Mouse (Mus musculus) cerebellum, postnatal 4 days (tissue): ENCODE data around the gene Atp2b4.
A peak's percentile ranks its signal among the peaks of the same experiment; 100 is the strongest.
"Not testable (repeated sequence)": the region's sequence is repeated elsewhere in the genome, so short reads cannot be mapped to it uniquely, and the experiment has no call there.

Experiments
- DNase-seq, 2 experiments: peaks; one replicate each; pipeline ENCODE4 v3.0.0; 2022; ENCODE audit warnings: low spot score in 2 of 2, mixed read lengths in 1 of 2

Gene Atp2b4

GRCm38 (mm10) chr1:133749954-133750353 is 50.9 kb downstream of the Atp2b4 start:
- DNase-seq = no peak

- DNase-seq = no peak
Observed at GRCm38 (mm10) chr1:133745078-133745495, 55.8 kb downstream of the Atp2b4 start.

GRCm38 (mm10) chr1:133744609-133745008 is 56.2 kb downstream of the Atp2b4 start:
- DNase-seq = peak in 1 of 2 experiments; percentile 53

GRCm38 (mm10) chr1:133742517-133742916 is 58.3 kb downstream of the Atp2b4 start:
- DNase-seq = no peak

GRCm38 (mm10) chr1:133741881-133742434 is 58.9 kb downstream of the Atp2b4 start:
- DNase-seq = no peak

GRCm38 (mm10) chr1:133741171-133741570 is 59.7 kb downstream of the Atp2b4 start:
- DNase-seq = no peak

- DNase-seq = no peak
Observed at GRCm38 (mm10) chr1:133736664-133737063, 64.2 kb downstream of the Atp2b4 start.

- DNase-seq = peak; percentile 39 to 78
Observed at GRCm38 (mm10) chr1:133735995-133736652, 64.7 kb downstream of the Atp2b4 start.

- DNase-seq = no peak
Observed at GRCm38 (mm10) chr1:133732814-133733213, 68.0 kb downstream of the Atp2b4 start.

- no peak for DNase-seq
Observed at GRCm38 (mm10) chr1:133728339-133728738, 72.5 kb downstream of the Atp2b4 start.

GRCm38 (mm10) chr1:133720342-133720741 is 80.5 kb downstream of the Atp2b4 start:
- DNase-seq = no peak

- DNase-seq = no peak
Observed at GRCm38 (mm10) chr1:133718786-133719185, 82.1 kb downstream of the Atp2b4 start.

- peak in 1 of 2 experiments; percentile 22 for DNase-seq
Observed at GRCm38 (mm10) chr1:133718296-133718695, 82.5 kb downstream of the Atp2b4 start.

GRCm38 (mm10) chr1:133716464-133716863 is 84.4 kb downstream of the Atp2b4 start:
- DNase-seq = peak in 1 of 2 experiments; percentile 29

GRCm38 (mm10) chr1:133715191-133715590 is 85.7 kb downstream of the Atp2b4 start:
- peak in 1 of 2 experiments; percentile 13 for DNase-seq

GRCm38 (mm10) chr1:133713009-133713370 is 87.9 kb downstream of the Atp2b4 start:
- no peak for DNase-seq

- no peak for DNase-seq
Observed at GRCm38 (mm10) chr1:133712288-133713008, 88.4 kb downstream of the Atp2b4 start.

GRCm38 (mm10) chr1:133711376-133711775 is 89.5 kb downstream of the Atp2b4 start:
- no peak for DNase-seq

- DNase-seq = no peak
Observed at GRCm38 (mm10) chr1:133710895-133711294, 89.9 kb downstream of the Atp2b4 start.

- no peak for DNase-seq
Observed at GRCm38 (mm10) chr1:133709292-133709691, 91.5 kb downstream of the Atp2b4 start.

GRCm38 (mm10) chr1:133701824-133702223 is 99.0 kb downstream of the Atp2b4 start:
- DNase-seq = not testable (repeated sequence)

GRCm38 (mm10) chr1:133697935-133698620 is 102.8 kb downstream of the Atp2b4 start:
- DNase-seq = no peak
